Mouse (Mus musculus) heart, postnatal 0 days (tissue): Measurements from ENCODE around the gene Tmem107.

Experiments
- CTCF ChIP-seq: IDR thresholded peaks from 2 replicates; pipeline ENCODE4 v1.5.1; 2016; ENCODE audit warnings: antibody characterized with exemption, control low read depth, low read depth
- EP300 ChIP-seq: IDR thresholded peaks from 2 replicates; pipeline ENCODE4 v1.6.1; 2016; ENCODE audit warnings: antibody characterized with exemption, low read depth

GRCm38 (mm10) chr11:69085608-69086007, 15.0 kb downstream of the Tmem107 start:
- TF ChIP-seq CTCF, result no peak
- TF ChIP-seq EP300, result no peak
